Mouse (Mus musculus) right cerebral cortex, adult 18-20 months (tissue): ENCODE results near the gene Ddx6.
A peak's percentile ranks its signal among the peaks of the same experiment; 100 is the strongest.
"Not testable (repeated sequence)": the region's sequence is repeated elsewhere in the genome, so short reads cannot be mapped to it uniquely, and the experiment has no call there.

Experiments
- DNase-seq: peaks from one replicate; pipeline ENCODE4 v3.0.0; 2022; ENCODE audit warnings: mixed read lengths

Ddx6 gene

DNA sequence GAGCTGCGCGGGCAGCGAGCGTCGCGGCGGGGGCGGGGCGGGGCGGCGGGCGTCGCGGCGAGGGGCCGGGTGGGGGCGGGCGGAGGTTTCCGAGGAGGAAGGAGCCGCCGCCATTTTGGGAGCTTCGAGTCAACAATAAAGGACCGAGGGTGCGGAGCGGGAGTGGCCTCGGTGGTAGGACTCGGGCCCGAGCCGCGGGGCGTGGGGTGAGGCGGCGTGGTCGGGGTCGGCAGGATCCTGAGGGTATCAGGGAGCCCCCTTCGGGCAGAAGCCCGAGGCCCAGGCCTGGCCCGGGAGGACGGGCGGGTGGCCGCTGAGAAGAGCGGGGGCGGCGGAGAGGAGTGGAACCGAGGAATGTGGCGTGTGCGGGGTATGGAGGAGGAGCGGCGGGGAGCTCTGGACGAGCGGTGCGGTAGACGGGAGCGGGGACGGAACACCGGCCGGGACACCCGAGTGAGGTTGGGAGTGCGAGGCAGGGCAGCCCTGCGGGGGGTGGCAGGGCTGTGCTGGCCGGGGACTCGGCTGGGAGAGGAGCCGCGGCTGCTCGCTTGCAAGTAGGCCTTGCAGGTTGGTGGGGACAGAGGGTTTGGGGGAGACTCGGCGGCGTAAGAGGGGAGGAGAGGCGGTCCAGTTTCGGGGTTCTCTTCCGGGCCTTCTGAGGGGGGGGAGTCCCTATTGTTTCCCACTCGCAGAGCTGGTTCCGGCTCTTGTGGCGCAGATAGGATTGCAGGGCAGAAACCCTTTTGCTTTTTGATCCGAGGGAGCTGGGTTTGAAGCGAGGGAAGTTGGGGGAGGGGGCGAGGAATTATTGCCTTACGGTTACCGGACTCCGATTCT, at the start of gene Ddx6:
Ddx6 (plus strand) TSS at position 114 of the 837 bp plus-strand sequence.
- DNase-seq: peak; percentile 76

DNA sequence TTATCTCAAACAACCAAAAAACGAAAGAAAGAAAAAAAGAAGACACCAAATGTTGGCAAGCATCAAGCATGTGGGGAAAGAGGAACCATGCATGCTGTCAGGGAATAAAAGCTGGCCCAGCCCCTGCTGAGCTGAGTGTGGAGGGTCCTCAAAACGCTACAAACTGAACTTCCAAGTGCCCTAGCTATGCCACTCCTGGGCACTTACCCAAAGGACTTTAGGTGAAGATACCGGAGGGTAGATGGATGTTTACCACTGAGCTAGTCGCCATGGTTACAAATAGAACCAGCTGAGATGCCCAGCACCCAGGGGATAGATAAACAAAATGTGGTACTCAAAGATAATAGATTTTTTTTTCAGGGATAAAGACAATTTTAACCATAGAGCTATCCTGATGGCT, 43.1 kb upstream of the Ddx6 start, which contains the start of gene Cxcr5:
Cxcr5 (minus strand) TSS at position 281 of the 400 bp plus-strand sequence.
- no peak for DNase-seq

DNA sequence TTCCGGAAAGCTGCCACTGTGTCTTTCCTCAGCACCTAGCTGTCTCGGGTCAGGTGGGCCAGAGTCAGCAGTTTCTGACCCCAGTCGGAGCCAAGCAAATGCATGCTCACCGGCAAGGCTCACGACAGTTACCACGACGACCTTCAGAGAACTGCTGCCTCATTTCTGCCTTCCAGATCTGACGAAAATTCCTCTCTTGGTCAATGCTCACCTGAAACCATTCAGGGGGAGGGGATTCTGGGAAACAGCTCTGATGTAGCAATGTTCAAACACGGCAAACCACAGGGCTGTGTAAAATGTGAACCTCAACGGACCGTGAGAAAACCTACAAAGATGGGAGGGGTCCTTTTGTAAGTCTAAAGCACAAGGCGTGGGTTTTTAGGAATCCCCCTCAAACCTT, 41.8 kb upstream of the Ddx6 start:
- no peak for DNase-seq

DNA sequence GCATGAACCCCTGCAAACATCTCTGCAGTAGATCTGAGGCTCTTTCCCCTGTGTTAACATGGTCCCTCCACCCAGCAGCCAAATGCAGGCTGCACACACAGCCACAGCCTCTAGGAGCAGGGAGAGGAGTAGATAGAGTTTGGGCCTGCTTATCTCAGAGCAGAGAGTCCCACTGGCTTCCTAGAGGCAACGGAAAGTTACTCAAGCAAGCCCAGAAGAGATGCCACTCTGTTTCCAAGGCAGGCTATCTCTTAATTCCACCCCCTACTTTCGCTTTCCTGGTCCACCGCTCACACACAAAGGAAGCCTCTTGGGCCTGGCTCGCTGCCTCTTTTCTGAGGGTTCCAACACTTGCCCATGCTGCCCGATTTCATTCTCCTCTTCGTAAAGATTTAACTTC, 39.3 kb upstream of the Ddx6 start:
- DNase-seq: no peak

DNA sequence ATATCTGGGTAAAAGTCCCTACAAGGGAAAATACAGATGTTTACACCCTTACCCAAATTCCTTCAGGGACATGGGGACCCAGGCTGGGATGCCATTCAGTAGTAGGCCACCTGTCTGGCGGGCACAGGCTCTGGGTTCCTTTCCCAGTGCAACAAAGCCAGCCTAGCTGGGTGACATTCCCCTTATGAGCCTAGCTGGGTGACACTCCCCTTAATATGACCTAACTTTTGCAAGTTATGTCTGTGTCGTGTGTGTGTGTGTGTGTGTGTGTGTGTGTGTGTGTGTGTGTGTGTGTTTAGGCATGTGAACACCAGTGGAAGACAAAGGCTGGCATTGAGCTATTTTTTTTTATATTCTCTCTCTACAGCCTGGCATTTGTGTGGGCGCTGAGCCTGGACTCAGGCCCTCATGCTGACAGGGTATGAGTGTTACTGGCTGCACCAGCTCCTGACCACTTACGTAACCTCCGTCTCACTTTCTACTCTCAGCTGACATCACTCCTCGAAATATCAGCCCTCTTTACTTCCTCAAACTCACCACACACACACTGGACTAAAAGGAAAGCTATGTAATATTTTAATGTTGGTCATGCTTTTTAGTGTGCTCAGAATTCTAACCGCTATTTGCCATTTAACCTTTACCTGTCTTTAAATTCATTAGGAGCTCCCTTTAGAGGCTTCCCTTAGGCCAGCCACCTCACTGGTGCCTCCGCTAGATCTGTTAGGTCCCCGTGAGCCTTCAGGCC, 37.2 kb upstream of the Ddx6 start:
- peak; percentile 7 for DNase-seq

DNA sequence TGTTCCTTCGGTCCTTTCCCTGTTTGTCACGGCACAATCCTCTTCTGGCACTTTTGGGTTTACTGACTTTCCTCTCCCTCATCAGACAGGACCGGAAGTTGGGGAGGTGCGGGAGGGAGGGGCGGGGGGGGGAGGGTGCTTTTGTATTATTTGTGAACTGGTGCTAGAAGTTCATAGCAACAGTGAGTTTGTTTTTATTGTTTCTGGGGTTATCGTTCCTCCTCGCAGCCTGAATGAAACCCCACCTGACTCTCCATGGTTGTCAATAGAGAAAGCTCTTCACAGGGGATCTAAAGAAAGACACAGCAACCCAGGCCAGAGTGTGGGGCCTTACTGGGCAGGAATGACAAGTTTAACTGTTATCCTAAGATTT, 36.6 kb upstream of the Ddx6 start:
- no peak for DNase-seq

DNA sequence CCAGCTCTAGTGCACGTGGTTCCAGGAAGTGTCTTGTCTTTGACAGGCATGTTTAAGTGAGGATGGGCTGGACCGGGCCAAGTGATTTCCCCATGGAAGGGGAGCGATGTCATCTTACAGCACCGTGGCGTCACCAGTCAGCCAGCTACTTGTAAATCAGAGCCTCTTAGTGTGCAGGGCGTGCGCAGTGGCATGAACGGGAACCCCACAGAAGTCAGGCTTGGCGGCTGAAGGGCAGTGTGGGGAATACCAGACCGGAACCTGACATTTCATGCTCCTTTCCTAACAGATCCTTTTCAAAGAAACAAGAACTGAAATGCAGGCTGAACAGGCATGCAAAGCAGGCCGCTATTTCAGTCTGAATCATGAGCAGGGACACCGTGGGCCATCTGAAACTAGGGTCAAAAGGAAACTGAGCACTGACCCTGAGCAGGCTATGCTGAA, 33.7 kb upstream of the Ddx6 start:
- DNase-seq: no peak

DNA sequence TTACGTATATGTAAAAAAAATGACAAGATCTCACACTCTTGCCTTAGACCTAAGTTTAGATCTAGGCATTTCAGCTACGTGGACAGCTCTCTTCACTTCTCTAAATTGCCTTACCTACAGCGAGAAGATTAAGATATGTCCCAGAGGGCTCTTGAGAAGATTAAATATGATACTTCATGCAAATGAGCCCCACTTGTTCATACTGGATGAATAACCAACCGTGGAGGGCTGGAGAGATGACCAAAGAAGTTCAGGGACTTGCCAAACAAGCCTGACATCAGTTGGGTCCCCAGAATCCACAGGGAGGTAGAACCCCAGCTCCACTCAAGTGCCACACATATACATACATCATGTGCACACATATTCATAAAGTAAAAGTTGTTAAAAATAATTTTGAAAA, 31.4 kb upstream of the Ddx6 start:
- no peak for DNase-seq

DNA sequence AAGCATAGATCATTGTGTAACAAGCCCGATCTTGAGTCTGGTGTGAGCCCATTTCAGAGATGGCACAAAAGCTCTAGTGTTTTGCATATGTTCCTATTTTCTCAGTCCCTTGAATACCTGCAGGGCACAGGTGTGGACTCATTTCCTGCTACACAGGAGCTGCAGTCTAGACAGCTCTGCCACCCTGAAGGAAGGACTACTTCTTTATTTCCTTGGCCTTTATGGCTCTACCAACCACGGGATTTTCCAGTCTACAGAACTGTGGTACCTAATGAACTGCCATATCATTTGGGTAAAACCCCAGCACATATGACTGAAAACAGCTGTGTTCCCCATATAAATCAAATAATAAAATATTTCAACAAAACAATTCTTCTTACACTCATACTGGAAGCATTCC, 29.6 kb upstream of the Ddx6 start:
- DNase-seq: no peak

DNA sequence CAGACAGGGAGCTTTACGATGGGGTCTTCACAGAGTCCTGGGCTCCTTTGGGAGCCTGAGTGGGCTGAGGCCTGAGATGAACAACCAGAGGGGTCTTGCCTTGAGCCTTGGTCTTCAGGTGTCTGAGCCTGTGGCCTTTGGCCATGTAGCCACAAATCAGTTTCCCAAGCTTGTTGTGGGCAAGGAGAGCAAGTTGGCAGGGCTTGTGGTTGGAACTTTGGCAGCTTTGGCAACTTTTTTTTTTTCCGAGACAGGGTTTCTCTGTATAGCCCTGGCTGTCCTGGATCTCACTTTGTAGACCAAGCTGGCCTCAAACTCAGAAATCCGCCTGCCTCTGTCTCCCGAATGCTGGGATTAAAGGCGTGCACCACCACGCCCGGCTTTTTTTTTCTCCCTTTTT, 28.6 kb upstream of the Ddx6 start:
- DNase-seq: not testable (repeated sequence)

DNA sequence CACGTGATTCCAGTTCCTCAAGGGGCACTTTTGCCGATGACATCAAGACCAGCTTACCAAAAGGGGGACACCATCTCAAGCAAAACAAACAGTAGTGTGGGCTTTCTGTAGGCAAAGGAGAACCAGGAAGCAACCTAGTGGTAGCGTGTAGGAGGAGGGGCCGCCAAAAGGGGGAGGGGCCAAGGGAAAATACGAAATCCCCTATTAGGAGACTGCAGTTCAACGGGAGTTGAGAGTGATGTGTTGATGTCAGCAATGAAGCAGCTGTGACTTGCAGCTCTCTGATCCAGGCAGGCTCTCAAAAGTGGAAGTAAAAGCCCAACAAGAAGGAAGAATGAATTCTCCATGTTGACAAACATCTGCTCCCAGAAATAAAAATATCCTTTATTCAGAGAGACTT, 25.3 kb upstream of the Ddx6 start:
- DNase-seq: no peak

DNA sequence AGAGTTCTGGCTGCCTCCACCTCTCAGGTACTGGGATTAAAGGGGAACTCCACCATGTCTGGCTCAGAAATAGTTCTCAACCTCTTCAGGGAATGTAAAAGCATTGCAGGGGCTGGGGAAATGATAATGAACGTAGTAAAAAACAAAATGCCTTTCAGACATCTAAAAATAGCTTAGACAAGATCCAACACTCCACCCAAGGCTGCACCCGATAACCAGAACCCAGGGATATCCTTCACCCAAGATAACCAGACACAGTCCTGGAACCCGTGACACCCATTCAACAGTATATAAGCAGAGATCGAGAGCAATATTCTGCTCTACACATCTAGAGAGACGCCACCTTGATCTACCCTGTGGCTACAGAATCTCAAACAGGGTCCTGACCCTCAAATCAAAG, 24.6 kb upstream of the Ddx6 start:
- no peak for DNase-seq

DNA sequence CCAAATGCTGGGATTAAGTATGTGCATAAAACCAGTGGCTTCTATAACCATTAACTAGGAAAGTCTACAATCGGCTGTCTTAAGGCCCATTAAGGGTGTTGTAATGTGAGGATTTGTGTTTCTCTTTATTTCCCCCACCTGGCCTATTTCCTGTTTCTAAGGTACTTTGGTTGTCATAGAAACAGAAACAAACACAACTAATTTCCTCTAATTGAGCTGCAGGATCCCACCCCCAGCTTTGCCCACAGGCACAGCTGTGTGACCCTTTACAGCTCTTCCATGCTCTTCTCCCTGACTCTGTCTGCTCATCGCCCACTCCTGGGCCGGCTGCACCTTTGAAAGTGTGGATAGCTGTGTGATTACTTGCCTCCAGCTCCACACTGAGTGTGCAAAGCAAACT, 23.3 kb upstream of the Ddx6 start:
- DNase-seq: no peak

DNA sequence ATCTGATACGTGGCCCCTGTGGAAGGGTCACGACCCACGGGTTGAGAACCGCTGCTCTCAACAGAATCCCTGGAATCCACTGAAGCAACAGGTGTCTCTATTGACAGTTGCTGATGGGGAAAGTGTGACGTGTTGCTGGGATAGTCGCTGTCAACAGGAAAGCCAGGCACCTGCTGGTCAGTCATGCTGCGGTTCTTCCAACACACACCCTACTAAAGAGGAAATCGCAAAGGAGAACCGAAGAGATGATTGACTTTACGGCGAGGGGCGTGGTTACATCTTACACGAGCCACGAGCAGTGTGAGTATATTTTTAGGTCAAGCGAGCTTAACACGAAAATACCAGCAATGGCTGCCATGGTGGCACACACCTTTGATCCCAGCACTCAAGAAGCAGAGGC, 22.3 kb upstream of the Ddx6 start:
- DNase-seq: no peak

DNA sequence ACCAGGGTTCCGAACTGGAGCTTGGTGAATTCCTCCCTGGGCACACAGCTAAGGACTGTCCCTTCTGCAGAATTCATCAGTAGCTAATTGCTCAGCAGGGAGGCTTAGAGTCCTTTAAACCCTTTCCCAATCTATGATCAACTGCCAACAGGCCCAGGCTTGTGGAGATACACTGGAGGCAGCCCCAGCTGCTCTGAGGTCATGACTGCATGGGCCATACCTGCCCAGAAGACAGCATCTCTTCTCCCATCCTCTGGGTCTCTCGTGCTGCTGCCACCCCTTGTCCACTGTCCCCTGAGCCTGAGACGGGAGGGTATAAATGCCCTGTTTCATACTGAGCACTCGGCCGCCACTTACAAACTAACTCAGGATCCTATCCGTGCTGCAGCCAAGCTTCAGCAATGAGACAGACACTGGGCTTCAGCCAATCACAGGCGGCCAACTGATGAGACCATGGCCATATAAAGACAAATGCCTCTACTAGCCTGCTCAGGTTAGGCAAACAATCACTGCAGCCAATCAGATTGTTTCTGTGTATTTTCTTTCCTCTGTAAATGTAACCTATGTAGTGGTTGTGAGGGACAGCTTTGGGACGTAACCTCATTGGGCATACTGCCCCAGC, 17.9 kb upstream of the Ddx6 start:
- no peak for DNase-seq

DNA sequence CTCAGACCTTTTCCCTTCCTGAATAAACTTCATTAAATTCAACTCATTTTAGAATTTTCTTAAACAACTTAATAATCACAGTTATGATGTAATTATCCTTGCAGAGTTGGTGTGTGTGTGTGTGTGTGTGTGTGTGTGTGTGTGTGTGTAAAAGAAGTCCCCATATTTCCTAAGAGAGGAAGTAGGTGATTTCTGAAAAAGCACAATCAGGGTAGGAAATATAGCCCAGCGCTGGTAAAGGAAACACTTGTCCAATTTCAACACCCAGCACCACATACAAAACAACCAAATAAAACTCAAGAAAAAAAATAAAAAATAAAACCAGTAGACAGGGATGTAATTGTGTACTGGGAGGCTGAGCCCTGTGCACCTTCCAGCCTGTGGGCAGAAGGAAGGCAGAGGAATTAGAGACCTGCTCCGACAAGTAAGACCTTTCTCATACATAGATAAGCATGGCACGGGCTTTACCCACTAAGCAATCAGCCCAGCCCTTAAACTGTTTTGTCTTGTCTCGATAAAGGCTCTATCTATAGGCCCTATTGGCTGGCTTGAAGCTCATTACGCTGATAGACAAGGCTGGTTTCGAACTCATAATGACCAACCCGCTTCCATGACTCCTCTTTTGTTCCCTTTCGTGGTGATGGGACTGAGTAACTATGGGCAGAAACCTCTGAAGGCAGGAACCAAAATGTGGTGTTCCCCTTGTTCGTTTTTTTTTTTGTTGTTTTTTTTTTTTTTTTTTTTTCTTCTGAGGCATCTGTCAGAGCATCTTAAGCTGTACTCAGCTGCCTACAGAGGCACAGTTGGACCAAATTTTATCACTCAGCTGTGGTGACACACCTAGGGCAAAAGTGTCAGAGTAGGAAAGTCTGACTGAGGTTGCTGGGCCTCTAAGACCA, 17.2 kb upstream of the Ddx6 start:
- DNase-seq: no peak

DNA sequence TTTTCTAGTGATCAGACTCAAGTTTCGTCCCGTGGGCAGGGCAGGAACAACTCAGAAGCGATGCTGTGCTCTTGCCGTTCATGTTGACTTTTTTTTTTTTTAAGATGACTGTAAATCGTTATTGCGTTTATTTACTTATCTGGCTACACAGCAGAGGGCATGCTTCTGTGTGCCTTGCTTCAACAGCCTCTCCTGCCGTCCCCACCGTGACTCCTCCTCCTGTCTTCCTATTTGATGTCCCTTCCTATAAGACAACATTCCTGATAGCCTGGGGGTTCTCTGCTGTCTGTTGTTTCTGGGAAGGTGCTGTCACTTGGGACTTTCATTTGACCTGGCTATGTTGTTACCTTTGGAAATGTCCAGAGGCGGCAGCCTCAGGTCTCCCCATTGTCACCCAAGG, 16.1 kb upstream of the Ddx6 start:
- no peak for DNase-seq

DNA sequence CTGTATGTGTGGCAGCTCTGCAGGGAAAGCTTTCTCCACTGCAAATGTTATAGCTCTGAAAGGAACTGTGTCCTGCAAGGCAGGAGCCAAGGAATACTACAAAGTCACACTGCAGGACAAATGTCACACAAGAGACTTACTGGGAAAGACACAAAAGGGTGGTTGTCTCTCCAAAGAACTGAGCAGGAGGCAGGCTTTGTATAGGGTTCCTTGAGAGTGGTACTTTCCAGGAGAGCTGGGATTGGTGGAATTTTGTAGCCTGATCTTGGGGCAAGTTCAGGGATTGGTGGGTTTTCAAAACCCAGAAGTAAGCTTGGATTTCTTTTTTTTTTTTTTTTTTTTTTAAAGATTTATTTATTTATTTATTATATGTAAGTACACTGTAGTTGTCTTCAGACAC, 15.6 kb upstream of the Ddx6 start:
- no peak for DNase-seq

DNA sequence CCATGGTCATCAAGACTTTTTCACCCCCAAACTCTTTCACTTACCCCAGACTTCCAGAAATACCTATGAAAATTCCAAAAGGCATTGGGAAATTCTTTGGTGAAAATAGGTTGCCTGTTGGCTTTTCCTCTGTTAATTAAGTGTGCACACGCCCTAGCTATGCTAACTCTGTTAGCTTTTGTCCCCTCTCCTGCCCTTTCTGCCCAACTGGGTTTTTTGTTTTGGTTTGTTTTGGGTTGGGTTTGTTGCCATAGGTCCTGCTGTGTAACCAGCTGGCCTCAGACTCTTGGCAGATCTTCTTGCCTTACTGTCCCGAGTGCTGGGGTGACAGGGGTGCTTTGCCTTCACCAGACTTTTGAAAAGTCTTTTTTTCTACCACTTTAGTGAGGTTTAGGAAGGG, 13.7 kb upstream of the Ddx6 start:
- no peak for DNase-seq

DNA sequence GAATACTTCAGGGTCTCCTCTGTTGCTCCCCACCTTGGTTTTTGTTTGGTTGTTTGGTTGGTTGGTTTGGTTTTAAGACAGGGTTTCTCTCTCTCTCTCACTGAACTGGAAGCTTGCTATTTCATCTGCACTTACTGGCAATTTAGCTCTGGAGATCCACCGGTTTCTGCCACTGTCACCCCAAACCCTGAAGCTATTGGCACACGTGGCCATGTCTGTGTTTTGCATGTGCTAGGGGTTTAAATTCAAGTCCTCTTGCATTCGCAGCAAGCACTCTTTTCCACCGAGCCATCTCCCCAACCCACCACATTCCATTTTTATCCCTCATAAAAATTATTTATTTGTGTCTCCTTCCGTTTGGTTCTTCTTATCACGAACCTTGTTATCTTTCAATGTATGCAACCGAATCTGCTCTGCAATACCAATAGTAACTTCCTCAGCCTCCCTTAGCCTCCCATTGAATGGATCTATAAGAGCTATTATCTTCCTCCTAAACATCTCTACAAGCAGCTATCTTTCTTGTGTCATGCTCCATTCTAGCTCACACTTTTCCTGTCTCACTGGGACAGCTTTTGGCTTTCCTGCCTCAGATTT, 13.0 kb upstream of the Ddx6 start:
- DNase-seq: no peak

DNA sequence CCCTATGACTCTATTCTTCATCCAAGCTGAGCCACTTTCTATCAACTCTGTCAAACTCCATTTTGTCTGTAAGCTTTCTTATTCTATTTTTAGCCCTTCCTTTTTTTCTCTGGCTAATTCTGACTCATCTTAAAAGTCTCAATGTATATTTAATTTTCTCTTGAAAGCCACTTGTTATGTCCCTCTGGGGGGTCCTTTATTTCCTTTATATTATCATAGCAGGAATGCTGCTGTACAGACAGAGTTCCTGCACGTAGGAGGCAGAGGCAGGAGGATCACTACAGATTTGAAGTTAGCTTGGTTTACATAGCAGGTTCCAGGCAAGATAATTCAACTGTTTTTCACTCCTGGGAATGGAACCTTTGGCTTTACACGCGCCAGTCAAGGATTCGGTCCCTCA, 11.5 kb upstream of the Ddx6 start:
- DNase-seq: no peak

DNA sequence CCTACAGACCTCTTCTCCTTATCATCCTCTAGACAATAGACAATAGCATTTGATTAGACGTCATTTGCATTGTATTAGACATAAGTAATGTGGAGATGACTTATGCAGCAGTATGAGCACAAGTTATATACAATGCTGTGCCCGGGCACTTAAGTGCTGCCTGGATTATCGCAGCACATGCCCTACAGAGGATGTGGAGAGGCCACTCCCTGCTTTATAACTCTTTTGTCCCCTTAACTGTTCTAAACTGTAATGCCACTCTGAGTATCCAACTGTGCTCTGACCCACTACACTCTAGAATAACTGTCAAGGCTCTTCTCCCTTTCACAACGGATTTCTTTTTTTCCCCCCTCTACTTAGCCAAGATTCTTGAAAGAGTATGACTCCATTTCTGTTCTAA, 10.8 kb upstream of the Ddx6 start:
- no peak for DNase-seq
